Mouse (Mus musculus) ES-E14 (cell line): ENCODE measurements around the gene Grm3.

ENCODE experiments used
- CHD2 ChIP-seq: IDR thresholded peaks from 2 replicates; pipeline ENCODE4 v1.6.1; 2014; ENCODE audit warnings: mild to moderate bottlenecking, low read depth, low read length, inconsistent platforms
- HCFC1 ChIP-seq: IDR thresholded peaks from 2 replicates; pipeline ENCODE4 v1.6.1; 2012; ENCODE audit warnings: low read length, inconsistent platforms, borderline replicate concordance; ENCODE audit not compliant: insufficient read depth
- MAFK ChIP-seq: IDR thresholded peaks from 2 replicates; pipeline ENCODE4 v1.6.1; 2014; ENCODE audit warnings: mild to moderate bottlenecking, low read depth, low read length, inconsistent platforms; ENCODE audit not compliant: insufficient read depth
- ZC3H11A ChIP-seq: IDR thresholded peaks from 2 replicates; pipeline ENCODE4 v1.6.1; 2012; ENCODE audit warnings: low read depth, mild to moderate bottlenecking, inconsistent platforms, low read length, borderline replicate concordance
- ZNF384 ChIP-seq: IDR thresholded peaks from 2 replicates; pipeline ENCODE4 v1.6.1; 2012; ENCODE audit warnings: low read depth, low read length, inconsistent platforms

GRCm38 (mm10) chr5:9690599-9691242 lies 34.2 kb downstream of the Grm3 start:
- TF ChIP-seq ZC3H11A (no peak), MAFK (no peak), CHD2 (no peak), ZNF384 (no peak), HCFC1 (no peak)
